Mouse (Mus musculus): ENCODE measurements around the gene Mis12.

Mis12 gene

GRCm38 (mm10) chr11:71018416-71019200 lies 803 bp upstream of the Mis12 start:
- DNase-seq: no peak

GRCm38 (mm10) chr11:71028280-71028679 lies 8.9 kb downstream of the Mis12 start:
- no peak for DNase-seq

DNA sequence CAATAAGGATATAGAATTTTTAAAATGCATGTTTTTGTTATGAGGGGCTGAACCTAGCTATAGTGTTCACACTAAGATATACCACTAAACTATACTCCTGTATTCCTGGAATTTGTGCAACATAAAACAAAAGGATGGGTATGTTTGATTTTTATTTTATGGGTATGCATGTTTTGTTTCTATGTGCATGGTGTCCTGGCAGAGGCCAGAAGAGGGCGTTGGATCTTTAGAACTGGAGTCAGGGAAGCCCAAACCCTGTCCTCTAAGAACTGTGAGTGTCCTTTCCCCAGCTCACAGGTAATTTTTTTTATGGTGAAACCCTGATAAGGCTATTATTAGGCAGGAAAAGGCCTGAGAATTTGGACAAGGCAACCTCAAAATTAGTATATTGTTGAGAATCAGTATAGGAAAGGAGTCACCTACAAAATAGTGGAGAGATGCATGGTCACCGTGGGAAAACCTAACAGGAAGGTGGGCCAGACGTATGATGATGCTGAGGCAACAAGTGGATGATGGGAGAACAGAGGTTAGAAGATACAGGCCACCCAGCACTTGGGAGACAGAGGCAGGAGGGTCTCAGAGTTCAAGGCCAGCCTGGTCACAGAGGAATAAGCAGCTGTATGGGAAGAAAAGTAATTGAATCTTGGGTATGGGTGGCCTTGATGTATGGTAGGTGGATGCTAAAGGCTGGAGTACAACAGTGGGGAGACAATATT lies 10.2 kb downstream of the Mis12 start:
- no peak for DNase-seq

GRCm38 (mm10) chr11:71032070-71032469 lies 12.7 kb downstream of the Mis12 start:
- DNase-seq: no peak

DNA sequence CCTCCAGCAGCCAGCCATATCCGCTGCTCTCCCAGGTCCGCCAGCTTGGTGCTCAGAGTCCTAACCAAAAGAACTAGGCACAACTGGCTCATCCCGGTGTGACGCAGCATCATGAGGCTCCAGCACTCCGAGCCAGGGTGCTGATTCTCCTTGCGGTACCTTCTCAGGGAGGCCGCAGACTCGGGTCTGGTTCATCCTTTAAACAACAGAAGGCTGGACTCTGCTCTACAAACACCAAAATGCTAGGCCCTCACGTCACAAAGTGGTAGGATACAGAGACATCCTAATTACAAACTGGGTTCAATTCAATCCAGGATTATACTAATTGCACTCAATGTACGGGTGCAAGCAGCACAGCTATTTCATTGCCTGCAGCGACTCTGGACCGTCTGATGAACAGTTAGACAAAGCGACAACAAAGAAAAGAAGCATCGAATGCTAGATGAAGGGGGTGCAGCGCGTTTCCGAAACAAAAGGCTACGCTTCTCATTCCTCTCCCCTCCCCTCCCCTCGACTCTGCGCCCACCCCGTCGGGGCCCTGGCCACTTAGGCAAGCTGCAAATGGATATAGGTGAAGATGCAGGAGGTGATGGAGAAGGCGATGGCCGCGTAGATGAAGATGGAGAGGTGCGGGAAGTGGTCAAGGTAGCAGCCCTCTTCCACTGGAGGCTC lies 13.2 kb downstream of the Mis12 start:
- no peak for DNase-seq

DNA sequence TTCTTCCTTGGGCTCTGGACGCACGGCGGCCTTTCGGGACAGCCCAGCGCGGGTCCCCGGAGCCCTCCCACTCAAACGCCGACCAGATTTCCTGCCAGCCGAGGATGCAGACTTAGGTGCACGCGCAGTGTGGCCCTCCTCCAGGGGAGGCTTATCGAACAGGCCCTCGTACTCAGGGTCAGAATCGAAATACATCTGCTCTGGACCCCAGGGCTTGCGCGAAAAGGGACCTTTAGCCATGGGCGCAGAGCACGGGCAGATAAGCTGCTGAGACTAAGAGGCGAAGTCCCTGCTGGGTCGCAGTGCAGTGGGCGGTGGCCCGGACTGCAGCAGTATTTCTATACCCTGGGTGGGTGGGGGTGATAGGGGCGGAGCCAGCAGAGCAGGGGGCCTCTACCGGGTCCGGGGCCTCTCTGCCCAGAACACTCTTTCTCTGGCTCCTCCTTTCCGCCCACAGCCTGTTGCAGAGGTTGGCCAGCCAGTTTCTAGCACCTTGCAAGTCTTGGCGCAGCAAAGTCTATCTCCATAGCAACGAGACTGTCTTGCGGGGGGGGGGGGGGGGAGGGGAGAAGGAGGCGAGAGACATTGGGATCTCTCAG lies 13.9 kb downstream of the Mis12 start, which contains the start of gene 6330403K07Rik:
Gene 6330403K07Rik, minus strand, starts transcription at position 351 of the 599 bp plus-strand sequence.
- peak; percentile 28 for DNase-seq

- no peak for DNase-seq
These were observed 20.3 kb downstream of the Mis12 start for GRCm38 (mm10) chr11:71039526-71040298.

DNA sequence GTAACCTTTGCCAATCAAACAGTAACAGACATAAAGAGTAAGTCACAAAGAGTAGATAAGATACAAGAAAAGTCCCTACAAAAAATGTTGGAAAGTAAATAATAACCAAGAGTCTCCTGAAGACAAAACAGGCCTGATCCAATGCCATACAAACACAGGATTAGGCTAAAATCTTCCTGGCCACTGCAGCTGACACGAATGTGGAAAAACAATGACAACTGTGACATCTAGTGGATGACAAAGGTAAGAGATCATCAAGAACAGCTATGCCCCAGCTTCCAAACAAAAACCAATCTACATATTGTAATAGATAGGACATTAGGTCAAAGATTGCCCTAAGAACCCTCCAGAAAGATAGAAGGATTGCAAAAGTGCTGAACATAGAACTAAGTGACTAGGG lies 33.1 kb downstream of the Mis12 start:
- no peak for DNase-seq

GRCm38 (mm10) chr11:71076342-71076741 lies 56.9 kb downstream of the Mis12 start:
- no peak for DNase-seq
